Mouse (Mus musculus) G1E (cell line): Measurements from ENCODE around the gene Atp13a4.

Source experiments
- CTCF ChIP-seq: IDR thresholded peaks from 2 replicates; pipeline ENCODE4 v1.5.1; 2012; ENCODE audit warnings: low read depth, low read length, inconsistent platforms, mixed read lengths
- GATA1 ChIP-seq: IDR thresholded peaks from 2 replicates; pipeline ENCODE4 v1.6.1; 2012; ENCODE audit warnings: borderline replicate concordance, low read length, inconsistent platforms, mixed read lengths
- POLR2AphosphoS5 ChIP-seq: IDR thresholded peaks from 2 replicates; pipeline ENCODE4 v1.6.1; 2012; ENCODE audit warnings: low read depth, low read length, inconsistent platforms; ENCODE audit not compliant: insufficient replicate concordance
- TAL1 ChIP-seq: conservative IDR thresholded peaks from 2 replicates; pipeline ENCODE4 v1.6.1; 2012; ENCODE audit warnings: low read depth, low read length, inconsistent platforms, mixed read lengths

DNA sequence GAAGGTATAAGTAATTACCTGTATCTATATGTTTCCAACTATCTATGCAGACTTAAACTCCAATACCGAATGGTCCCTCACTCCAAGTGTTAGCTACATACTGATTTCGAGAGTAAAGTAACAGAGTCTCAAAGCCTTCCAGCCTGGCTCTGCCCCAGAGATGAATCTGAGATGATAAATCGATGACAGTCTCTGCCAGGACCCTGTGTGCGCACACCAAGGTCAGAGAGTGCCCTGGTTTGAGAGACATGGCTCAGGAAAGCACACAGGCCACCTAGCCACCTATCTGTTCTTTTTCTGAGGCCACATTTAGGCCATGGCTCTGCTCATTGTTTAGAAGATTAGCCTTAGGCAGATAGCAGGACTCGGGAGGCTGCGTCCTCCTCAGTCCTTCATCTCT, 11.0 kb downstream of the Atp13a4 start:
- TF ChIP-seq CTCF: no peak
- TF ChIP-seq GATA1: no peak
- TF ChIP-seq TAL1: no peak
- TF ChIP-seq POLR2AphosphoS5: no peak
